10 mouse cellular contexts compared by ENCODE assay signal in the genomic region with DNA sequence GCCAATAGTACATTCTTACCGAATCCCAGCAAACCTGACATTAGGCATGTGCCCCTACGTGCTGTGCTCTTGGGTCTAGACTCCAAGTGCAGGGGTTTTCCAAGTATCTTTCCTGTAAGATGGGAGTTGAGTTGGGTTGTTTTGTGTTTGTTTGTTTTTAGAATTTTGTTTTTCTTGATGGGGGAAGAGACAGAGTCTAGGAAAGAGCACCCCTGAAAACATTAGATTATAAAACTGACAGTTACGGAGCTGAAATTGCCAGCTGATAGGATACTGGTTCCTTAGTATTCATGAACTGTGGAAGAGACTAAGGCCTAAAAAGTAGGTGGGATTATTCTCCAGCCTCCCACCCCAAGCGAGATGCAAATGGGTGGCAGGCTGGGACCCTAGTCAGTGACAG. TPM values are rescaled to one million over a fixed set of nuclear protein-coding genes. Genes with fewer than 3 reads are reported as not detected.
DNase-seq lines count a peak whose midpoint lies in the region; ATAC-seq and TF ChIP-seq lines count a peak whose summit lies in the region.
"Had no signal": no experiment of that assay in that cellular context is flagged by ENCODE, and none has a peak within 500 bp of the region (broad histone marks: within the 10 kb centered on the region; RNA-seq: fewer than 3 reads in every experiment).

No protein-coding gene starts in this region.

- no peaks in the 10 kb centered on the region for H3K36me3 ChIP-seq in heart, embryonic 16.5 days (ENCODE audit: control insufficient read depth, insufficient read depth)
- no peaks in the 10 kb centered on the region for H3K36me3 ChIP-seq in midbrain, embryonic 11.5 days (ENCODE audit: control insufficient read depth, insufficient read depth, low read length)
- no peaks in the 10 kb centered on the region for H3K36me3 ChIP-seq in midbrain, postnatal 0 days (ENCODE audit: insufficient read depth, low read length)
- H3K36me3 ChIP-seq in limb, embryonic 15.5 days, result peaks cover 14% of the 10 kb centered on the region; the same call in 1 of the 2 replicates
- H3K36me3 ChIP-seq in stomach, embryonic 16.5 days (ENCODE audit: control insufficient read depth, insufficient read depth, low read length), result no peaks in the 10 kb centered on the region

- 72% methylated on average over 4 of the region's 4 CpGs for WGBS in heart, embryonic 16.5 days
- 86% methylated on average over 4 of the region's 4 CpGs for WGBS in midbrain, embryonic 11.5 days
- WGBS in midbrain, postnatal 0 days, result 71% methylated on average over 4 of the region's 4 CpGs
- WGBS in limb, embryonic 15.5 days, result 69% methylated on average over 4 of the region's 4 CpGs
- 76% methylated on average over 4 of the region's 4 CpGs for WGBS in stomach, embryonic 16.5 days

- H3K27me3 ChIP-seq in heart, embryonic 16.5 days (ENCODE audit: control insufficient read depth, insufficient read depth, low read length), result no peaks in the 10 kb centered on the region
- no peaks in the 10 kb centered on the region for H3K27me3 ChIP-seq in midbrain, embryonic 11.5 days (ENCODE audit: control insufficient read depth, insufficient read depth, low read length)
- no peaks in the 10 kb centered on the region for H3K27me3 ChIP-seq in midbrain, postnatal 0 days (ENCODE audit: insufficient read depth, low read length)
- no peaks in the 10 kb centered on the region for H3K27me3 ChIP-seq in limb, embryonic 15.5 days
- no peaks in the 10 kb centered on the region for H3K27me3 ChIP-seq in stomach, embryonic 16.5 days (ENCODE audit: control insufficient read depth, insufficient read depth, low read length)
- H3K27me3 ChIP-seq: embryonic facial prominence, embryonic 12.5 days had no signal

- peak overlapping the region; percentile 88 for H3K27ac ChIP-seq in heart, embryonic 16.5 days (ENCODE audit: low read length)
- 0 out of 2 replicates have a peak overlapping the region, but pooled peaks have one; percentile 20 for H3K27ac ChIP-seq in midbrain, embryonic 11.5 days (ENCODE audit: low read depth, low read length)
- H3K27ac ChIP-seq in midbrain, postnatal 0 days (ENCODE audit: low read depth, low read length), result no peak overlapping the region
- peak overlapping the region; percentile 19 for H3K27ac ChIP-seq in limb, embryonic 15.5 days
- H3K27ac ChIP-seq in stomach, embryonic 16.5 days (ENCODE audit: low read length), result peak overlapping the region; percentile 86

- no peak for TF ChIP-seq CTCF in midbrain, postnatal 0 days (IDR thresholded peaks at IDR 0.05)

- no peak for DNase-seq in heart, postnatal 10 days
- DNase-seq in midbrain, embryonic 11.5 days (ENCODE audit: low spot score, missing footprints), result no peak
- DNase-seq in midbrain, postnatal 0 days (ENCODE audit: low spot score), result no peak
- DNase-seq in spleen, adult 18-20 months, result no peak
- no peak for DNase-seq in gastrocnemius, postnatal 14 days
- DNase-seq: thymus, adult 18-20 months had no signal

- no peak overlapping the region for H3K4me3 ChIP-seq in heart, embryonic 16.5 days (ENCODE audit: low read length)
- H3K4me3 ChIP-seq in midbrain, embryonic 11.5 days (ENCODE audit: low read depth, low read length), result no peak overlapping the region
- no peak overlapping the region for H3K4me3 ChIP-seq in midbrain, postnatal 0 days (ENCODE audit: low read depth, low read length)
- H3K4me3 ChIP-seq in limb, embryonic 15.5 days, result no peak overlapping the region
- H3K4me3 ChIP-seq in stomach, embryonic 16.5 days (replicated peaks; ENCODE audit: low read length), result no peak overlapping the region
- H3K4me3 ChIP-seq: embryonic facial prominence, embryonic 12.5 days had no signal

- H3K9me3 ChIP-seq in heart, embryonic 16.5 days (replicated peaks; ENCODE audit: control insufficient read depth, low read length), result no peaks in the 10 kb centered on the region
- no peaks in the 10 kb centered on the region for H3K9me3 ChIP-seq in midbrain, embryonic 11.5 days (ENCODE audit: control insufficient read depth, low read length)
- H3K9me3 ChIP-seq in midbrain, postnatal 0 days (ENCODE audit: low read length), result no peaks in the 10 kb centered on the region
- no peaks in the 10 kb centered on the region for H3K9me3 ChIP-seq in limb, embryonic 15.5 days
- H3K9me3 ChIP-seq in stomach, embryonic 16.5 days (replicated peaks; ENCODE audit: control insufficient read depth, low read length), result no peaks in the 10 kb centered on the region
- H3K9me3 ChIP-seq: embryonic facial prominence, embryonic 12.5 days had no signal

- H3K4me2 ChIP-seq in heart, embryonic 16.5 days (ENCODE audit: low read depth, low read length), result no peak overlapping the region
- H3K4me2 ChIP-seq in midbrain, embryonic 11.5 days, result no peak overlapping the region
- no peak overlapping the region for H3K4me2 ChIP-seq in midbrain, postnatal 0 days (ENCODE audit: low read depth, low read length, poor library complexity, severe bottlenecking)
- H3K4me2 ChIP-seq in limb, embryonic 15.5 days, result no peak overlapping the region
- no peak overlapping the region; the same call in 1 of the 2 replicates for H3K4me2 ChIP-seq in stomach, embryonic 16.5 days (ENCODE audit: low read depth, low read length)

- ATAC-seq in heart, embryonic 16.5 days (replicated peaks; ENCODE audit: extremely low read depth, insufficient read depth, low FRiP score), result no peak
- no peak for ATAC-seq in midbrain, embryonic 11.5 days (ENCODE audit: low FRiP score)
- ATAC-seq in midbrain, postnatal 0 days (ENCODE audit: low FRiP score), result no peak
- ATAC-seq in limb, embryonic 15.5 days (ENCODE audit: insufficient number of reproducible peaks, low FRiP score, low TSS enrichment, low read depth), result no peak
- no peak for ATAC-seq in stomach, embryonic 16.5 days (ENCODE audit: insufficient read depth, low FRiP score)

- H3K9ac ChIP-seq in heart, embryonic 16.5 days (ENCODE audit: low read length), result peak overlapping the region; percentile 62; the same call in 1 of the 2 replicates
- H3K9ac ChIP-seq in midbrain, embryonic 11.5 days (ENCODE audit: low read length), result no peak overlapping the region
- no peak overlapping the region for H3K9ac ChIP-seq in midbrain, postnatal 0 days (replicated peaks; ENCODE audit: low read length, poor library complexity, severe bottlenecking)
- H3K9ac ChIP-seq in limb, embryonic 15.5 days, result no peak overlapping the region
- H3K9ac ChIP-seq in stomach, embryonic 16.5 days (ENCODE audit: low read length), result peak overlapping the region; percentile 36

- intact Hi-C loops in heart, postnatal 10 days (cut with DNase I), result loop anchor here (2.0 kb wide), 1 partner anchor 20 kb away; no protein-coding TSS in a partner anchor
- intact Hi-C loops in gastrocnemius, postnatal 14 days (cut with DNase I; ENCODE audit: low total_unique reads), result no loop called here

- peaks cover 95% of the 10 kb centered on the region for H3K4me1 ChIP-seq in heart, embryonic 16.5 days (ENCODE audit: control insufficient read depth, insufficient read depth, low read length)
- H3K4me1 ChIP-seq in midbrain, embryonic 11.5 days (ENCODE audit: control insufficient read depth, insufficient read depth, low read length), result peaks cover 73% of the 10 kb centered on the region
- peaks cover 34% of the 10 kb centered on the region for H3K4me1 ChIP-seq in midbrain, postnatal 0 days (ENCODE audit: insufficient read depth, low read length)
- H3K4me1 ChIP-seq in limb, embryonic 15.5 days, result peaks cover 93% of the 10 kb centered on the region
- peaks cover 83% of the 10 kb centered on the region for H3K4me1 ChIP-seq in stomach, embryonic 16.5 days (ENCODE audit: control insufficient read depth, insufficient read depth, low read length)

RNA-seq across cellular contexts. Expression of a gene that starts 21.5 kb away (rescaled TPM):
- polyA plus RNA-seq in heart, embryonic 16.5 days (2015; fragmentation: Nextera tagmentation; extraction: Ambion mirVana), result 20.6 and 22.6 TPM in 2 replicates
- total RNA-seq in heart, postnatal 10 days (2021), result 10 to 100 TPM; 70.9 to 72.0 TPM
- 47.7 and 51.5 TPM in 2 replicates for polyA plus RNA-seq in midbrain, embryonic 11.5 days (2014; fragmentation: Nextera tagmentation; extraction: Ambion mirVana)
- 130 and 134 TPM in 2 replicates for total RNA-seq in midbrain, postnatal 0 days (2014; rRNA removed)
- 44.0 and 51.7 TPM in 2 replicates for polyA plus RNA-seq in midbrain, postnatal 0 days (2015; fragmentation: Nextera tagmentation; extraction: Ambion mirVana)
- polyA plus RNA-seq in limb, embryonic 15.5 days (2015; fragmentation: Nextera tagmentation; extraction: Ambion mirVana), result 41.9 and 50.5 TPM in 2 replicates
- polyA plus RNA-seq in stomach, embryonic 16.5 days (2015; fragmentation: Nextera tagmentation; extraction: Ambion mirVana), result 24.0 and 26.3 TPM in 2 replicates
- total RNA-seq in gastrocnemius, postnatal 14 days (2021), result 10 to 100 TPM; 30.3 to 36.0 TPM

Comparison
In these comparisons a context has a peak if more than half of its experiments do, and no peak if none do; other contexts are left out.
1. H3K9ac ChIP-seq: peak in heart, embryonic 16.5 days (single experiment) and stomach, embryonic 16.5 days (single experiment); none in midbrain, embryonic 11.5 days (single experiment), midbrain, postnatal 0 days (single experiment) and limb, embryonic 15.5 days (single experiment).